Mouse (Mus musculus) spleen, adult 18-20 months (tissue): ENCODE data around the gene Cir1.

Experiments
- DNase-seq, 2 experiments: peaks; one replicate each; pipeline ENCODE4 v3.0.0; 2022; ENCODE audit warnings: mixed read lengths in 2 of 2

Gene Cir1

GRCm38 (mm10) chr2:73271459-73272161 is 40.9 kb downstream of the Cir1 start, which contains the start of gene Sp9:
Gene Sp9, plus strand, starts transcription at chr2:73271925.
- DNase-seq = peak; percentile 23 to 40

GRCm38 (mm10) chr2:73270593-73271458 is 41.7 kb downstream of the Cir1 start:
- DNase-seq = peak; percentile 7 to 32

- DNase-seq = no peak
Measured at GRCm38 (mm10) chr2:73270071-73270592, 42.4 kb downstream of the Cir1 start.

- DNase-seq = no peak
Measured at GRCm38 (mm10) chr2:73269666-73270065, 42.8 kb downstream of the Cir1 start.

- DNase-seq = no peak
Measured at GRCm38 (mm10) chr2:73268836-73269395, 43.6 kb downstream of the Cir1 start.

DNA sequence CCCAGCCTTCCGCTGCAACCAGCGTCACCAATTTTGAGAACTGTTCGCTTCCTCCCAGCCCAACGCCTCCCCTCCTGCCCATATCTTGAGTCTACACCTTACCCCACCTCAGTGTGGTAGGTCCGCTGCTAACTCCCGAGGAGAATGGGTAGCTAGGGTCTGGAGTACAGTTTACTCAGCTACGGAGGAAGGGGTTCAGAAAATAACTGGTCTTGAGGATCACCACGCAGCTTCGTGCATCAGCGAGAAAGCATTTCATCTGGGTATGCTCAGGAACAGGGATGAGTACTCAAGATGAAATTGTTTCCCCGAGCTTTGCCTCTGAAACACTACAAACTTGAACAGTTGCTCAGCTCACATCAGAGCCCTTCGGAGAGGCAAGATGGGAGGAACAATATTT is 44.2 kb downstream of the Cir1 start:
- no peak for DNase-seq

GRCm38 (mm10) chr2:73267818-73268217 is 44.7 kb downstream of the Cir1 start:
- DNase-seq = no peak

DNA sequence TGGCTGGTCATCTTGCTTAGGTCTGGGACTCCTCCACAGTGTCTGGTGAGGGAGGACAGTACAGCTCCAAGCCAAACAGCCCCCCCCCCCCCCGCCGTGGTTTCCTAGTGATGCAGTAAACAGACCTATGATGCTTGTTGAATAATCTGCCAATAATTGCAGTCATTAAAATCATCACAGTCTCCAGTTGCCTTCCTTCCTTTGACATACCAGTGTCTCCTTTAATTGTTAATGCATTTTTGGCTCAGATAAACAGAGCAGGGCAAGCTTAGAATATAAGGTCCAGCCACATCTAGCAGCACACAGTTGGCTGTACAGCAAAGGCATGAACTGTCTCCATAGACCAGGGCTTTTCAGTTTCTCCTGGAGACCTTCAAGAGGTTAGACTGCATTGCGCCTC is 45.3 kb downstream of the Cir1 start:
- no peak for DNase-seq

- no peak for DNase-seq
Measured at GRCm38 (mm10) chr2:73266623-73267022, 45.9 kb downstream of the Cir1 start.

DNA sequence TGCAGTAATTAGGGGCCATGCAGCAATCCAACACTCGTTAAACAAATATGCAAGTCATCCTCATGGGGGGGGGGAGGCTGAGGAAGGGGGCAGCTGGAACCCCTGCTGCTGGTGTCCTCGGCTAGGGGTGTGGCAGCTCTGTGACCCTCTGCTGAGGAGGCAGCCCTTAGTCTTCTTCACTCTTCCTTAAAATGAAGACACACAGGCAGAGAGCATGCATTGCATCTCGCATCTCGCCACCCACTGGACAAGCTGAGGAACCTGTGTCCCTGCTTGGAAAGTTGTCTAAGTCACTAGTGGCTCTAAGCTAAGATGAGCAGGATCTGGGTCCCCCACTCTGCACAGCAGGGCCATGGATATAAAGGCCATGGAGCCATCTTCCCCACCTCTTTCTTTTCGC is 46.5 kb downstream of the Cir1 start:
- DNase-seq = no peak

GRCm38 (mm10) chr2:73264611-73265195 is 47.8 kb downstream of the Cir1 start:
- DNase-seq = no peak

DNA sequence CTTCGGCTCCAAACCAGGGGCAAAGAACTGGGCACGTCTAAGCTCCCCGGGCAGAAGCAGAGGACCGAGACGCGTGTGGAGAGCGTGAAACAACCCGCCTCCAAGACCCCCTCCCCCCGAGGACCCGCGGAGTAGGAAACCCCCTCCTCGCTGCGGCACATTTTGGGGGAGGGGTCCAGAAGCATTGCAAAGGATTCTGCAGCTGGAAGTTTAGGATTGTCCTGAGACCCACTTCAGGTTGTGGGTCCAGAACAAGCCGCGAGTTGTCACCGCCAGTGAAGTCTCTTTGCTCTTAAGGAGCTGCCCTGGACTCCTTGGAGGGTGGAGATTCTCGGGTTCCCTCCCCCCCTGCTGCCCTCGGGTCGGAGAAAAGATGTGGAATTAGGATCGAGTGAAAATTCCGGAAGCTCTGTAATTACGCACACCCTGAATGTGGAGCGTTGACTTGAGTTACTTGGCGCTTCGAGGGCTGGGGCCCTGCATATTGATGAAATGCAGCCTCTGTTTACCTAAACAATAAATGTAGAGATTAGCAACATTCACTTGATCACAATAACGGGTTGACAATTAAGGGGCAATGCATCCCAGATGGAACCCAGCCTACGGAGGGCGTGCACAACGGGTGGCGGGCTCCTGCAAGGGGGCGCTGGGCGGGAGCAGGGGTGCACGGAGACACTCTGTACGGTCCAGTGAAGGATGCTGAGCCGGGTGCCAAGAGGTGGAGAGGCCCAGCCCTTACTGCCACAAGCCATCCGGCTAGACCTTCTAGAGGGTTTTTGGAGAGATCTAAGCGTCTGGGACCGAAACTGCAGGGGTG is 48.5 kb downstream of the Cir1 start:
- no peak for DNase-seq

GRCm38 (mm10) chr2:73263172-73263765 is 49.2 kb downstream of the Cir1 start:
- no peak for DNase-seq

DNA sequence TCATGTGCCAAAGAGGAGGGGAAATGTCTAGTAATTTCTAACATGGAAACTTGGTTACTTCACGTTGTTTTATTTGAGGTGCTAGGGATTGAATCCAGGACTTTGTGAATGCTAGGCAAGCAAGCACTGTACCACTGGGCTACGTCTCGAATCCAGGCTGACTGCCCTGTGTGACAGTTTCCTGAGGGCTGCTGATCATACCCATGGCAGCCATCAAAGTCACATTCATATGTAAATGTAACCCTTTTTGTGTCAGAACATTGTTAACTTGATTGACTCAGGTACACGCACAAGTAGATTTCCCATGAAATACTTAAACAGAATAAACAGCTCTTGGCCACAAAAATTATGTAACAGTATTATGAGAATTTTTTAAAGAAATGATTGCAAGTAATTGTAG is 63.8 kb downstream of the Cir1 start:
- no peak for DNase-seq

DNA sequence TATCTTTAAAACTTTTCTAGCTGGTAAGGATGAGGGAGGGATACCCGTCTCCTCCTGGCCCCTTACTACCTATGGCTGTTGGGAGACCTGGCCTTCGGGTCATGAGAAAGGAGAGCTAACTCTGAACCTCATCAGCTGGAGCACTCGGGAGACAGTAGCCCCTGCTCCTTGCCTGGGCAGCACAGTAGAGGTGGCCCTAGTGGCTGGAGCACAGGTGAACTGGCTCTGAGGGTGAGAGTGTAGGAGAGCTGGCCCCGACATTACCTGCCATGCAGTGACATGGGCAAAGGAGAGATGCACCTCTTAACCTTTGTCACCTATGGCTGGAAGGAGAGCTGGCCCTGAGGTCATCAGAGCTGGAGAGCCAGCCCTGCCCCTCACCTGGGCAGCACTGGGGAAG is 71.2 kb downstream of the Cir1 start:
- DNase-seq = no peak
